Mouse (Mus musculus) embryonic facial prominence, embryonic 11.5 days (tissue): ENCODE results near the gene Kifc5b. TPM values are rescaled to one million over a fixed set of nuclear protein-coding genes. Genes with fewer than 3 reads are reported as not detected.

Source experiments
- ATAC-seq: fragments of 200-750 bp; cut with Nextera tagmentation; replicated peaks from 2 replicates; pipeline ENCODE4 v1.8.0; 2017; ENCODE audit warnings: low read depth; ENCODE audit not compliant: insufficient number of reproducible peaks, low FRiP score, low TSS enrichment
- DNase-seq: peaks from one replicate; pipeline ENCODE4 v3.0.0-alpha.2; 2015; ENCODE audit warnings: low spot score
- H3K27ac ChIP-seq: fragments of 300-500 bp; sonication (generic); replicated peaks from 2 replicates; pipeline ENCODE4 v1.5.1; 2014; ENCODE audit warnings: mild to moderate bottlenecking, low read depth, low read length, control low read depth
- H3K27me3 ChIP-seq: fragments of 300-500 bp; sonication (generic); 2 replicates; pipeline ENCODE4 v1.6.1; 2014; ENCODE audit warnings: mild to moderate bottlenecking, low read length, moderate library complexity, mixed read lengths; ENCODE audit not compliant: control insufficient read depth, insufficient read depth
- H3K36me3 ChIP-seq: fragments of 300-500 bp; sonication (generic); replicated peaks from 2 replicates; pipeline ENCODE4 v1.6.1; 2014; ENCODE audit warnings: low read depth, mild to moderate bottlenecking, low read length, moderate library complexity, mixed read lengths; ENCODE audit not compliant: control insufficient read depth, insufficient read depth
- H3K4me1 ChIP-seq: fragments of 300-500 bp; sonication (generic); 2 replicates; pipeline ENCODE4 v1.6.1; 2014; ENCODE audit warnings: low read length, mixed read lengths; ENCODE audit not compliant: control insufficient read depth, insufficient read depth
- H3K4me2 ChIP-seq: fragments of 300-500 bp; sonication (generic); 2 replicates; pipeline ENCODE4 v1.6.1; 2014; ENCODE audit warnings: low read depth, mild to moderate bottlenecking, control low read depth, low read length, moderate library complexity
- H3K4me3 ChIP-seq: fragments of 300-500 bp; sonication (generic); 2 replicates; pipeline ENCODE4 v1.5.1; 2014; ENCODE audit warnings: low read depth, low read length, control low read depth
- H3K9ac ChIP-seq: fragments of 300-500 bp; sonication (generic); replicated peaks from 2 replicates; pipeline ENCODE4 v1.6.1; 2014; ENCODE audit warnings: mild to moderate bottlenecking, control low read depth, low read length
- H3K9me3 ChIP-seq: fragments of 300-500 bp; sonication (generic); replicated peaks from 2 replicates; pipeline ENCODE4 v1.6.1; 2016; ENCODE audit warnings: mild to moderate bottlenecking, low read length, inconsistent platforms, mixed read lengths; ENCODE audit not compliant: control insufficient read depth
- WGBS: fragments of 180-500 bp; shearing (Covaris S2); extraction: QIAGEN DNeasy Blood & Tissue Kit; methylation state at CpG from one replicate; pipeline ENCODE4 v1.1.7; 2014; 5-methylcytosine and 5-hydroxymethylcytosine counted together
- polyA plus RNA-seq: library from polyadenylated mRNA; unstranded; fragments of >200 nt; fragmentation: Nextera tagmentation; extraction: Ambion mirVana; gene quantifications from 2 replicates; pipeline ENCODE4 v1.2.1, GENCODE M21; 2014

Kifc5b gene
- polyA plus RNA-seq, 1 experiment from 2014 or later: 3.9 TPM

DNA sequence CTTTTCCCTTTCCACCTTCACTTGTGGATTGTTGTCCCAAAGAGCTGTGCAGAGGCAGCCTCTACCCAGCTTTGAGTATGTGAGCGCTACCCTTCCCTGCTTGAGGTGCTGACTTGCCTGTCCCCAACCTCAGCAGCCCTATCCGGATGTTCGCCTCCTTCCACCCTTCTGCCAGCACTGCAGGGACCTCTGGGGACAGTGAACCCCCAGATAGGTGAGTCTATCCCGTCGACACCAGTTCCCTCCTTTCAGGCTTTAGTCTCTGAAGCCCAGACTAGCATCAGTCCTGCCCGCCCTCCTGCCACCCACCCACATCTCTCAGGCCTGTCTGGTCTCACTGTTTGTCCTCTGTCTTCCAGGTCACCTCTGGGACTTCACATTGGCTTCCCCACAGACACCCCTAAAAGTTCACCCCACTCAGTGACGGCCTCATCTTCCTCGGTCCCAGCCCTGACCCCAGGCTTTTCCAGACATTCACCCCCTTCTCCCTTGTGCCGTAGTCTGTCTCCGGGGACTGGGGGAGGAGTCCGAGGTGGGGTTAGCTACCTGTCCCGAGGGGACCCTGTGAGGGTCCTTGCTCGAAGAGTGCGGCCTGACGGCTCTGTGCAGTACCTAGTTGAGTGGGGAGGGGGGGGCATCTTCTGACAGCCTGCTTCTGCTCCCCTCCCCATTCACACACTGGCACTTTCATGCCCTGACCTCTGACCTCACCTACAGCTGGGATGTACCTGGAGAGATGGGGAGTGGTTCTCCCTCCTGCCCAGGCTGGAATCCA, 20.2 kb downstream of the Kifc5b start:
- H3K4me2 ChIP-seq: no peak overlapping the region; the same call in 1 of the 2 replicates
- no peaks in the 10 kb centered on the region for H3K27me3 ChIP-seq
- ATAC-seq (no peak), DNase-seq (no peak)
- H3K27ac ChIP-seq: no peak overlapping the region
- 82% methylated on average over 15 of the region's 15 CpGs for WGBS
- no peaks in the 10 kb centered on the region for H3K9me3 ChIP-seq
- no peak overlapping the region for H3K4me3 ChIP-seq
- H3K4me1 ChIP-seq: peaks cover 9% of the 10 kb centered on the region
- H3K36me3 ChIP-seq: no peaks in the 10 kb centered on the region
- no peak overlapping the region for H3K9ac ChIP-seq

DNA sequence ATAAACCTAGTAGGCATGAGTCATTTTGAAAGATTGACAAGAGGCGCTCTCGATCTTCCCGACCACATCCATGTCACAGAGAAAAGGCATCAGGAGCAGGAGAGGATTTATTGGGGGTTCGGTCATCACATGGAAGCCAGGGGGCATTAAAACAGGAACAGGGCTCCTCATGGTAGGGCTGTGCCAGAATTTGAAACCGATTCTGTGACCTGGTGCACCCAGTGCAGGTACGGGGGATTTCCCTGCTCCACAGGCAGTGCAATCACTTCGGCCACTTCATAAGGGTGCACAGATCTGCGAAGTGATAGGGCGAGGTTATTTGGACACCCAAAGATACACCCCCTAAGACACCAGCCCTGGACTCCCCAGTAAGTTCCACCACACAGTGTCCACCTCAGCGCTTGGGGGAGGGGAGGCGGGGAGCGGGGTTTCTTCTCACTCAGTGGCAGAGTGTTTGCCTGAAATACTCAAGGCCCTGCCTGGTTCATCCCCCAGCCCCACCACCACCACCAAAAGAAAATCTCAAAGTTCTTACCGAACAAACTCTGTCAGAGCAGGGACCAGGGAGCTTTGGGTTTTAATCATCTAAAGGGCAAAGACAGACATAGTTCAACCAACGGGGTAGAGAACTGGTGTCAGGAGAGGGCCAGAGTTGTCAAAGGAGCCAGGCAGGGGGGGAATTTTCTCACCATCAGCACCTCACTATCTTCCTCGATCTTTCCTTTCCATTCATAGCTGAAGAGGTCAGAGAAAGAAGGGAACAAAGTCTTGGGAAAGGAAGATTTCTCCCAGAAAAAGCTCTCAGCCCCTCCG, 21.2 kb downstream of the Kifc5b start:
- H3K27me3 ChIP-seq: no peaks in the 10 kb centered on the region
- no peaks in the 10 kb centered on the region for H3K36me3 ChIP-seq
- H3K9me3 ChIP-seq: no peaks in the 10 kb centered on the region
- no peak for ATAC-seq
- H3K9ac ChIP-seq: peak overlapping the region; percentile 75
- H3K4me2 ChIP-seq: peak overlapping the region; percentile 96
- H3K27ac ChIP-seq: 0 out of 2 replicates have a peak overlapping the region, but pooled peaks have one; percentile 63
- 60% methylated on average over 16 of the region's 16 CpGs for WGBS
- DNase-seq: no peak
- H3K4me3 ChIP-seq: peak overlapping the region; percentile 60
- H3K4me1 ChIP-seq: peaks cover 9% of the 10 kb centered on the region

DNA sequence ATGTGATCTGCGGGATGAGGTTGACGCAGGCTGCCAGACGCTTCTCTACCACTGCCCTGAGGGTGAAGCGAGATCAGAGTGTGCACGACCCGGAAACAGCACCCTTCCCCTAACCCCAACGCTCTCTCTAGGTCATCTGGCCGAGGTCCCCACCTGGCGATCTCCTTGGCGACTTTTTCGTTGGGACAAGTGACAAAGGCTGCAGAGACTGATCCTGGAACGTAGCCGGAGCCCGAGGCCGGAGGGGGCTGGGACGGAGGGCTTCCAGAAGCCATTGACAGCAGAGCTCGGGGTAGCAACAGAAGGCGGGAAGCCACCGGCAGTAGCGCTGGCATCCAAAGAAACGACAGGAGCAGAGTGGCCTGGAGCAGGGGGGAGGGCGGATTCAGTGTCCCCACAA, 21.8 kb downstream of the Kifc5b start:
- under 1% methylated on average over 22 of the region's 22 CpGs for WGBS
- DNase-seq (no peak), ATAC-seq (no peak)
- peak overlapping the region; percentile 96 for H3K4me2 ChIP-seq
- H3K36me3 ChIP-seq: no peaks in the 10 kb centered on the region
- peaks cover 9% of the 10 kb centered on the region for H3K4me1 ChIP-seq
- peak overlapping the region; percentile 60 for H3K4me3 ChIP-seq
- H3K9me3 ChIP-seq: no peaks in the 10 kb centered on the region
- H3K27me3 ChIP-seq: no peaks in the 10 kb centered on the region
- peak overlapping the region; percentile 63 for H3K27ac ChIP-seq
- peak overlapping the region; percentile 75 for H3K9ac ChIP-seq

DNA sequence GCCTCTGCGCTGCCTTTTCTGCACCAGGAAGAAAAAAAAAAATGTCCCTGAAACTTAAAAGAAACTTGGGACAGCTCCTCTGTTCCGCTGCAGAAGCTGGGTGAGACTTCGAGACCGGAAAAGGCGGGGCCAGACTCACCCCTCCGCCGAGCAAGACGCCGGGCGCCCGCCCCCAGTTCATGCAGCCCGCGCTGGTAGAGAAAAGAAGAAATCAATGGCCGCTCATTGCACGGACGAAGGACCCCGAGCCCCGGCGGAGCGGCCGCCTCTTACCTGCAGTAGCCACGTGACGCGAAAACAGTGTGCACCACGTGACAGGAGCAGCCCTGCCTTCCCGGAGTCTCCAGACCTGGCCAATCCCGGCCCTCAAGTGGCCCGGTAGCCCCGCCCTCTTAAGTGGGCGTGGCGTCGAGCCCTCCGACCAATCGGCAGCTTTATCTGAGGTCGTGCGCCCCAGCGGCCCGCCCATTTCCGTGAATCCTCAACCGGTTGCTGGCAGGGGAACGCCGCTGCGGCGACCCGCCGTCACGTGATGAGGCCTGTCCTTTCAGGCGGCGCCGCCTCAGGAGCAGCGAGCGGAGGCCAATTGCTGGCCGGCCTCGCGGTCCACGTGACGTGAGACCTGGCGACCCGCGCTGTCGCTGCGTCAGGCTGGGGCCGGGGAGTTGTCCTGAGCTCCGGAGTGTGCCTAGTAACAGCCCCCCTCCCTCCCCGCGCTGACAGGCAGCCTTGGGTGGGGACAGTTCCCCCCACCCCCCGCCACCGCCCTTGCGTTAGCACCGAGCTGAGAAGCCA, 22.5 kb downstream of the Kifc5b start, which contains the start of gene Cuta:
Gene Cuta, minus strand, starts transcription at position 392 of the 795 bp plus-strand sequence.
- Histone ChIP-seq H3K9ac (peak within 1 kb of the TSS; percentile 75), H3K27ac (peak within 1 kb of the TSS; percentile 77), H3K9me3 (no peaks in the 10 kb centered on the region), H3K4me3 (peak within 1 kb of the TSS; percentile 60), H3K36me3 (no peaks in the 10 kb centered on the region), H3K27me3 (no peaks in the 10 kb centered on the region), H3K4me1 (peaks cover 9% of the 10 kb centered on the region), H3K4me2 (peak within 1 kb of the TSS; percentile 96)
- ATAC-seq (peak; percentile 86), DNase-seq (peak; percentile 100)
- under 1% methylated on average over 69 of the region's 70 CpGs for WGBS

DNA sequence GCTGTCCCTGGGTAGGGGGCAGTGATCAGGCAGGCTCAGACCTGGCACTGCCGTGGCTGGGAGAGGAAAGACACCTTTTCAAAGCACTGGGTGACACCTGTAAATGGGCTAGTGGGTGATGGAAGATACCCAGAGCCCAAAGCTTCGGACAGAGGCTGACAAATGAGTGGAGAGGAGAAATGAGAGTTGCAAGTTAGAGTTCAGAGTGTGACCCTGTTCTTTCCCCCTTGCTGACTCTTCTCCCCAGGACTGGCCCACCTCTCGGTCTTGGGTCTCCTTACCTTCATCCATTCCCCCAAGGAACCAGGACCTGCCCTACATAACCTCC, 23.0 kb downstream of the Kifc5b start:
- Histone ChIP-seq H3K4me1 (peaks cover 9% of the 10 kb centered on the region), H3K9ac (peak overlapping the region; percentile 72), H3K27me3 (no peaks in the 10 kb centered on the region), H3K36me3 (no peaks in the 10 kb centered on the region), H3K27ac (peak overlapping the region; percentile 77), H3K4me3 (peak overlapping the region; percentile 60), H3K4me2 (peak overlapping the region; percentile 84), H3K9me3 (no peaks in the 10 kb centered on the region)
- ATAC-seq (no peak; the same call in 1 of the 2 replicates), DNase-seq (no peak)
- WGBS: 2% methylated on average over 3 of the region's 3 CpGs

DNA sequence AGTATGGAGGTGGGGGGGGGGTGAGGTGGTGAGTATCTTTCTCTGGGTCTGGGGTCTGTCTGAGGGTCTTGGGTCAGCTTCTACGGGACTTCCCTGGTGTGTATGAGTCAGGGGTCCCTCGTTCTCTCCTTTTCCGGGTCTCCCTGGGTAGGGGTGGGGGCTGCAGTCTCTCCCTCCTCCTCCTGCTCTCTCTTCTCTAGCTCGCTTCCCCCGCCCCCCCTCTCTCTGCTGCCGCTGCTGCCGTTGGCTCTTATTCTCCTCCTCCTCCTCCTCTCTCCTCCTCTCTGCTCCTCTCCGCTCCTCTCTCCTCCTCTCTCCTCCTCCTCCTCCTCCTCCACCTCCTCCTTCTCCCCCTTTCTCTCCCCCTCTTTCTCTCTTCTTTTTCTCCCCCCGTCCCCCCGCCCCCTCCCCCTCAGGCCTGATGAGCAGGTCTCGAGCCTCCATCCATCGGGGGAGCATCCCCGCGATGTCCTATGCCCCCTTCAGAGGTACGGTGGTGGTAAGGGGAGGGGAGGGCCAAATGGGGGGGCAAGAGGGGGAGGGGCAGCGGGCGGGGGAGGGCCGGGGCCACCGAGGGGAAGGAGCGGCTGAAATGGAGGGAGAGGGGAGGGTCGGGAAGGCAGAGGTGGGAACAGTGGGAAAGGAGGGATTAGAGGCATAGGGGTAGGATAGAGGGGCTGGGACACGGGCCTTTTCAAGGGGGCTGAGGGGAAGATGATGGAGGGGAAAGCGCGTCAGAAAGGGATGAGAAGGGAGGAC, 24.3 kb downstream of the Kifc5b start, which contains the start of gene Syngap1:
Gene Syngap1, plus strand, starts transcription at position 223 of the 759 bp plus-strand sequence.
- peak within 1 kb of the TSS; percentile 60 for H3K4me3 ChIP-seq
- peak within 1 kb of the TSS; percentile 72 for H3K9ac ChIP-seq
- H3K4me1 ChIP-seq: peaks cover 13% of the 10 kb centered on the region
- peak within 1 kb of the TSS; percentile 77 for H3K27ac ChIP-seq
- H3K9me3 ChIP-seq: no peaks in the 10 kb centered on the region
- ATAC-seq: 0 out of 2 replicates have a peak, but pooled peaks have one; percentile 12
- no peaks in the 10 kb centered on the region for H3K27me3 ChIP-seq
- peak; percentile 70 for DNase-seq
- no peaks in the 10 kb centered on the region for H3K36me3 ChIP-seq
- peak within 1 kb of the TSS; percentile 84 for H3K4me2 ChIP-seq
- 2% methylated on average over 16 of the region's 24 CpGs for whole genome bisulfite sequencing

DNA sequence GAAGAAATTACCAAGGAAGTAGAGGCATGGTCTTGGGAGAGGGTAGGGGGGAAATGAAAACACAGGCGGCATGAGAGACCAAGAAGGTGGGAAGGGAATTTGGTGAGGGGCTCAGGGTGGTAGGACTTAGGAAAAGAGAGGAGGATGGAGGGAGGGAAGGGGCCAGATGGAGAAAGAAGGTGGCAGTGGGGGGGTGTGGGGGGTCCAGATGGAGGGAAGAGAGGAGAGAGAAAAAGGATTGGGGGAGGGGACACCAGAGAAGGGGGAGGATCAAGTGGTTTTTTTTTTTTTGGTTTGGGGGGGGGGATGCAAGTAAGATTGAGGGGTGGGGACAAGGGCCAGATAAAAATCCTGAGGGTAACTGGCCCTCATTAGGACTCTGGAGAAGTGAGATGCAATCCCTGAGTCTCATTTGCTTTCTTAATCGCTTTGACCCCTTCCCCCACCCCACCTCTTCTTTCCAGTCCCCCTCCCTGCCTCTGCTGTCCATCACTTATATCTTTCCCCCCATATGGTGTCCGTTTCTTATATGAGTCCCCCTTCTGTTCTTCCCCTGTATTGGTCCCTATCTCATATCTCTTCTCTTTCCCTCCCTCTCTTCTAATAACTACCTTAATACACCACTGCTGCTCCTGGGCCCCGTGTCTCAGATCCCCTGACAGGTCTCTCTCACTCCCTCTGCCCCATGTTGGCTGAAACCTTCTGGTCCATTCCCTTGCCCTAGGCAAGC, 25.1 kb downstream of the Kifc5b start:
- H3K4me1 ChIP-seq: peaks cover 13% of the 10 kb centered on the region
- H3K4me3 ChIP-seq: peak overlapping the region; percentile 54
- H3K9ac ChIP-seq: peak overlapping the region; percentile 64
- no peak for ATAC-seq
- 14% methylated on average over 4 of the region's 4 CpGs for WGBS
- H3K36me3 ChIP-seq: no peaks in the 10 kb centered on the region
- H3K27ac ChIP-seq: peak overlapping the region; percentile 77
- no peak for DNase-seq
- no peaks in the 10 kb centered on the region for H3K27me3 ChIP-seq
- no peaks in the 10 kb centered on the region for H3K9me3 ChIP-seq
- peak overlapping the region; percentile 73 for H3K4me2 ChIP-seq
